Mouse (Mus musculus) layer of hippocampus, postnatal 14 days (tissue): ENCODE measurements around the gene Dpp6. TPM values are rescaled to one million over a fixed set of nuclear protein-coding genes. Genes with fewer than 3 reads are reported as not detected.
A peak's percentile ranks its signal among the peaks of the same experiment; 100 is the strongest.

Source experiments
- DNase-seq, 2 experiments: peaks; one replicate each; pipeline ENCODE4 v3.0.0; 2021 to 2022; ENCODE audit warnings: low spot score in 2 of 2, mixed read lengths in 1 of 2
- total RNA-seq, 2 experiments: library from RNA; stranded (reverse); gene quantifications; 2 replicates each; pipeline ENCODE4 v1.2.3; 2021

Dpp6 gene
- total RNA-seq, 2 experiments from 2014 or later, result 228 to 246 TPM

- no peak for DNase-seq
These were observed 239.4 kb downstream of the Dpp6 start for GRCm38 (mm10) chr5:27056436-27056835.

GRCm38 (mm10) chr5:27060114-27060513 lies 243.1 kb downstream of the Dpp6 start:
- no peak for DNase-seq

- DNase-seq, result no peak
These were observed 246.9 kb downstream of the Dpp6 start for GRCm38 (mm10) chr5:27063871-27064270.

GRCm38 (mm10) chr5:27066837-27067236 lies 249.8 kb downstream of the Dpp6 start:
- no peak for DNase-seq

GRCm38 (mm10) chr5:27075131-27075591 lies 258.2 kb downstream of the Dpp6 start:
- DNase-seq, result peak; percentile 75 to 87

GRCm38 (mm10) chr5:27076046-27076445 lies 259.0 kb downstream of the Dpp6 start:
- DNase-seq, result peak in 1 of 2 experiments; percentile 51

- DNase-seq, result no peak
These were observed 260.8 kb downstream of the Dpp6 start for GRCm38 (mm10) chr5:27077821-27078220.

- DNase-seq, result no peak
These were observed 264.3 kb downstream of the Dpp6 start for GRCm38 (mm10) chr5:27081275-27081674.

GRCm38 (mm10) chr5:27083762-27084161 lies 266.8 kb downstream of the Dpp6 start:
- no peak for DNase-seq

GRCm38 (mm10) chr5:27108221-27108620 lies 291.2 kb downstream of the Dpp6 start:
- no peak for DNase-seq

- no peak for DNase-seq
These were observed 305.5 kb downstream of the Dpp6 start for GRCm38 (mm10) chr5:27122479-27122878.

GRCm38 (mm10) chr5:27122944-27123343 lies 305.9 kb downstream of the Dpp6 start:
- no peak for DNase-seq

- DNase-seq, result peak in 1 of 2 experiments; percentile 26
These were observed 309.0 kb downstream of the Dpp6 start for GRCm38 (mm10) chr5:27126034-27126433.

GRCm38 (mm10) chr5:27133196-27133595 lies 316.2 kb downstream of the Dpp6 start:
- DNase-seq, result peak in 1 of 2 experiments; percentile 44

- DNase-seq, result no peak
These were observed 317.5 kb downstream of the Dpp6 start for GRCm38 (mm10) chr5:27134436-27135005.

GRCm38 (mm10) chr5:27147397-27147945 lies 330.5 kb downstream of the Dpp6 start:
- DNase-seq, result no peak

GRCm38 (mm10) chr5:27151017-27151416 lies 334.0 kb downstream of the Dpp6 start:
- no peak for DNase-seq

- DNase-seq, result no peak
These were observed 338.7 kb downstream of the Dpp6 start for GRCm38 (mm10) chr5:27155671-27156070.

- DNase-seq, result no peak
These were observed 339.4 kb downstream of the Dpp6 start for GRCm38 (mm10) chr5:27156366-27156765.

GRCm38 (mm10) chr5:27161122-27161645 lies 344.2 kb downstream of the Dpp6 start:
- DNase-seq, result no peak

GRCm38 (mm10) chr5:27168550-27168949 lies 351.5 kb downstream of the Dpp6 start:
- DNase-seq, result no peak

- DNase-seq, result no peak
These were observed 368.0 kb downstream of the Dpp6 start for GRCm38 (mm10) chr5:27184963-27185362.
